Mouse (Mus musculus): ENCODE results near the gene Pip4k2a. TPM values are rescaled to one million over a fixed set of nuclear protein-coding genes. Genes with fewer than 3 reads are reported as not detected.
"Not testable (repeated sequence)": the region's sequence is repeated elsewhere in the genome, so short reads cannot be mapped to it uniquely, and the experiment has no call there.

The Pip4k2a gene
- total and polyA plus RNA-seq, 3 experiments: 6.6 to 52.9 (median 20.8) TPM

DNA sequence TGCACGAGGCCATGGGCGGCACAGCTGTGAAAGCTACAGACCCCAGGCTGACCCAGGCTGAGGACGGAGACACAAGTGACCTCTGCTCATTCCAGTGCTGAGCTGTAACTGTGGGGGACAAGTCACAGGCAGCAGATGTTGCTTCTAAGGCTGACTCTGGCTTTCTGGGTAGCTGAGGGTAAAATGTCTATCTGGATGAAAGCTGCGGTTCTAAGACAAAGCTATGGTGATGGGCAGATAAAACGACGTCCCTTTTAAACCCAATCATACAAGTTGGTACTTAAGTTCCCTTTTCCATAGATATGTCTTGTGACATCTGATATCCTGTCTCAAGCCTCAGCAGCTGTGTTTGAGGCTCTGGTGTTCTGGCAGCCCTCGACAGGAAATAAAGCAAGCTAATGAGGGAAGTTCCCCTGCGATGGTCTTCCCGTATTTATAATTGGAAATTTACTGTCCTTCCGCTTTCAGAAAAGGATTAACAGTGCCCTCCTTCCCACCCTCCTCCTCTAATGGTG is 100.1 kb downstream of the Pip4k2a start:
- Histone ChIP-seq H3K4me2 (ENCODE audit: insufficient read depth, low read depth, poor library complexity, severe bottlenecking) (peak overlapping the region; percentile 6; the same call in 1 of the 2 replicates), H3K4me3 (replicated peaks in 1 of 3; ENCODE audit: low read depth in 2 of 3, low read length in 2 of 3, poor library complexity in 1 of 3) (no peak overlapping the region), H3K4me1 (ENCODE audit: control insufficient read depth in 1 of 2, insufficient read depth in 2 of 2) (peaks cover 6 to 75% of the 10 kb centered on the region in 2 experiments), H3K9ac (ENCODE audit: insufficient read depth, low read depth) (no peak overlapping the region), H3K36me3 (replicated peaks in 1 of 2; ENCODE audit: control insufficient read depth in 1 of 2, insufficient read depth in 1 of 2, low read length in 1 of 2) (peaks cover 0 to 70% of the 10 kb centered on the region in 2 experiments), H3K79me2 (replicated peaks; ENCODE audit: control insufficient read depth, extremely low read depth, insufficient read depth, poor library complexity, severe bottlenecking) (no peaks in the 10 kb centered on the region), H3K27me3 (replicated peaks) (no peaks in the 10 kb centered on the region), H3K9me3 (replicated peaks; ENCODE audit: low read length) (peaks cover 4% of the 10 kb centered on the region), H3K27ac (ENCODE audit: insufficient read depth, low read depth) (peak overlapping the region; percentile 68)
- dilution Hi-C loops (cut with MboI; ENCODE audit: extremely low pct_ligation_motif_present, extremely low pct_unique_long_range_greater_than_20kb, low sequenced_read_pairs) (no loop called here), in situ Hi-C loops (cut with MboI; ENCODE audit: low pct_ligation_motif_present, low pct_unique_long_range_greater_than_20kb, low sequenced_read_pairs) (no loop called here)
- 0 out of 2 replicates have a peak, but pooled peaks have one; percentile 39 for TF ChIP-seq BHLHE40 (IDR thresholded peaks at IDR 0.05; ENCODE audit: low read depth, low read length)
- TF ChIP-seq NELFE (IDR thresholded peaks at IDR 0.05; ENCODE audit: low read depth, low read length): no peak
- TF ChIP-seq MEF2A (IDR thresholded peaks at IDR 0.05; ENCODE audit: borderline replicate concordance, low read depth, low read length): peak; percentile 42; the same call in 1 of the 2 replicates
- no peak for TF ChIP-seq RCOR1 (conservative IDR thresholded peaks at IDR 0.05; ENCODE audit: low read depth, low read length)
- TF ChIP-seq POLR2A (IDR thresholded peaks at IDR 0.05; ENCODE audit: low read depth, low read length): no peak
- TF ChIP-seq MAFK (IDR thresholded peaks at IDR 0.05; ENCODE audit: insufficient replicate concordance, low read length): no peak
- 0 out of 2 replicates have a peak, but pooled peaks have one; percentile 14 for TF ChIP-seq TCF12 (IDR thresholded peaks at IDR 0.05; ENCODE audit: low read depth, low read length)
- TF ChIP-seq ZNF384 (IDR thresholded peaks at IDR 0.05; ENCODE audit: low read depth, low read length): no peak
- TF ChIP-seq MAX (IDR thresholded peaks at IDR 0.05; ENCODE audit: low read length): no peak
- TF ChIP-seq EP300 (IDR thresholded peaks at IDR 0.05; ENCODE audit: low read length): peak; percentile 71
- peak; percentile 73 for TF ChIP-seq ETS1 (conservative IDR thresholded peaks at IDR 0.05; ENCODE audit: low read depth, low read length)
- TF ChIP-seq E2F4 (IDR thresholded peaks at IDR 0.05; ENCODE audit: insufficient replicate concordance, low read depth, low read length): no peak
- 0 out of 2 replicates have a peak, but pooled peaks have one; percentile 38 for TF ChIP-seq ELF1 (IDR thresholded peaks at IDR 0.05; ENCODE audit: low read depth, low read length)
- TF ChIP-seq CTCF (conservative IDR thresholded peaks at IDR 0.05 in 1 of 2, IDR thresholded peaks at IDR 0.05 in 1 of 2; ENCODE audit: low read depth in 2 of 2, low read length in 2 of 2): no peak
- no peak for TF ChIP-seq MXI1 (IDR thresholded peaks at IDR 0.05; ENCODE audit: low read depth, low read length)
- no peak for TF ChIP-seq RAD21 (IDR thresholded peaks at IDR 0.05; ENCODE audit: low read depth, low read length)
- DNase-seq (ENCODE audit: extremely low read depth): peak; percentile 79

DNA sequence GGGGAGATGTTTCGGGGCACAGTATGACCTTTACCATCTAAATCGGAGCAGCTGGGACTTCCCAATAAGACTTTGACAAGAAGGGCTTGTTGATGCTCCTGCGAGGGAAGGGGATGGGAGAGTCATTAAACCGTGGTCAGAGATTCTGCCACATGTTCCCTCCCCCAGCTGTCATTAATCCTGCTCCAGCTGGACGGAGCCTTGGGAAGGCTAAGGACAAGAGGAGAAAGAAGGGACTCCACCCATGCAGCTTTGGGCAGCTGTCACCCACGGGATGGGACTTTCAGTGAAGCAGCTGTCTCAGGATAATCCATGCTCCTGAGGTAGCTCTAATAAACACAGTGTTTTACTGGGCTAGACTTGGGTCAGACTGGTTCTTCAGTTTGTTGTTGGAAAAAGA is 101.9 kb downstream of the Pip4k2a start:
- DNase-seq (ENCODE audit: extremely low read depth): no peak
- Histone ChIP-seq H3K9ac (ENCODE audit: insufficient read depth, low read depth) (no peak overlapping the region), H3K27me3 (replicated peaks) (no peaks in the 10 kb centered on the region), H3K79me2 (replicated peaks; ENCODE audit: control insufficient read depth, extremely low read depth, insufficient read depth, poor library complexity, severe bottlenecking) (no peaks in the 10 kb centered on the region), H3K9me3 (replicated peaks; ENCODE audit: low read length) (peaks cover 4% of the 10 kb centered on the region), H3K4me2 (ENCODE audit: insufficient read depth, low read depth, poor library complexity, severe bottlenecking) (no peak overlapping the region), H3K4me1 (ENCODE audit: control insufficient read depth in 1 of 2, insufficient read depth in 2 of 2) (peaks cover 6 to 68% of the 10 kb centered on the region in 2 experiments), H3K27ac (ENCODE audit: insufficient read depth, low read depth) (no peak overlapping the region), H3K4me3 (replicated peaks in 1 of 3; ENCODE audit: low read depth in 2 of 3, low read length in 2 of 3, poor library complexity in 1 of 3) (no peak overlapping the region), H3K36me3 (replicated peaks in 1 of 2; ENCODE audit: control insufficient read depth in 1 of 2, insufficient read depth in 1 of 2, low read length in 1 of 2) (peaks cover 0 to 68% of the 10 kb centered on the region in 2 experiments)
- in situ Hi-C loops (cut with MboI; ENCODE audit: low pct_ligation_motif_present, low pct_unique_long_range_greater_than_20kb, low sequenced_read_pairs): no loop called here
- TF ChIP-seq ZKSCAN1 (IDR thresholded peaks at IDR 0.05; ENCODE audit: borderline replicate concordance, low read depth, low read length) (no peak), ZNF384 (IDR thresholded peaks at IDR 0.05; ENCODE audit: low read depth, low read length) (no peak), TBP (conservative IDR thresholded peaks at IDR 0.05; ENCODE audit: low read depth, low read length) (no peak), TCF12 (IDR thresholded peaks at IDR 0.05; ENCODE audit: low read depth, low read length) (no peak), MXI1 (IDR thresholded peaks at IDR 0.05; ENCODE audit: low read depth, low read length) (no peak), PAX5 (IDR thresholded peaks at IDR 0.05; ENCODE audit: low read length) (no peak), E2F4 (IDR thresholded peaks at IDR 0.05; ENCODE audit: insufficient replicate concordance, low read depth, low read length) (no peak), MAFK (IDR thresholded peaks at IDR 0.05; ENCODE audit: insufficient replicate concordance, low read length) (no peak)
- dilution Hi-C loops (cut with MboI; ENCODE audit: extremely low pct_ligation_motif_present, extremely low pct_unique_long_range_greater_than_20kb, low sequenced_read_pairs): no loop called here

DNA sequence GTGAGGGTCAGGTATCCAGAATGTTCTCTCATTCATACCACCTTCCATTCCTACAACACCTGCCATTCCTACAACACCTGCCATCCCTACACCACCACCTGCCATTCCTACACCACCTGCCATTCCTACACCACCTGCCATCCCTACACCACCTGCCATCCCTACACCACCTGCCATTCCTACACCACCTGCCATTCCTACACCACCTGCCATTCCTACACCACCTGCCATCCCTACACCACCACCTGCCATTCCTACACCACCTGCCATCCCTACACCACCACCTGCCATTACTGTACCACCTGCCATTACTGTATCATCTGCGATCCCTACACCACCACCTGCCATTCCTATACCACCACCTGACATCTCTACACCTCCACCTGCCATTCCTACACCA is 104.6 kb downstream of the Pip4k2a start:
- DNase-seq (ENCODE audit: extremely low read depth); H3K9me3 ChIP-seq (replicated peaks; ENCODE audit: low read length); H3K27me3 ChIP-seq (replicated peaks); H3K4me3 ChIP-seq (replicated peaks in 1 of 3; ENCODE audit: low read depth in 2 of 3, low read length in 2 of 3, poor library complexity in 1 of 3); H3K9ac ChIP-seq (ENCODE audit: insufficient read depth, low read depth); H3K4me2 ChIP-seq (ENCODE audit: insufficient read depth, low read depth, poor library complexity, severe bottlenecking); H3K27ac ChIP-seq (ENCODE audit: insufficient read depth, low read depth); dilution Hi-C loops (cut with MboI; ENCODE audit: extremely low pct_ligation_motif_present, extremely low pct_unique_long_range_greater_than_20kb, low sequenced_read_pairs); H3K79me2 ChIP-seq (replicated peaks; ENCODE audit: control insufficient read depth, extremely low read depth, insufficient read depth, poor library complexity, severe bottlenecking); in situ Hi-C loops (cut with MboI; ENCODE audit: low pct_ligation_motif_present, low pct_unique_long_range_greater_than_20kb, low sequenced_read_pairs): not testable (repeated sequence)
- Histone ChIP-seq H3K4me1 (ENCODE audit: control insufficient read depth in 1 of 2, insufficient read depth in 2 of 2) (peaks cover 5 to 64% of the 10 kb centered on the region in 2 experiments), H3K36me3 (replicated peaks in 1 of 2; ENCODE audit: control insufficient read depth in 1 of 2, insufficient read depth in 1 of 2, low read length in 1 of 2) (peaks cover 0 to 62% of the 10 kb centered on the region in 2 experiments)

Measured in CH12.LX (cell line).